Mouse (Mus musculus) heart, embryonic 15.5 days (tissue): Measurements from ENCODE around the gene Casp6. TPM values are rescaled to one million over a fixed set of nuclear protein-coding genes. Genes with fewer than 3 reads are reported as not detected.

Experiments
- ATAC-seq: fragments of 200-750 bp; cut with Nextera tagmentation; replicated peaks from 2 replicates; pipeline ENCODE4 v1.8.0; 2017; ENCODE audit warnings: low read depth, moderate TSS enrichment; ENCODE audit not compliant: insufficient number of reproducible peaks, insufficient read depth, low FRiP score
- H3K27ac ChIP-seq: fragments of 300-500 bp; sonication (generic); 2 replicates; pipeline ENCODE4 v1.5.1; 2015; ENCODE audit warnings: mild to moderate bottlenecking, inconsistent platforms
- H3K27me3 ChIP-seq: fragments of 300-500 bp; sonication (generic); 2 replicates; pipeline ENCODE4 v1.6.1; 2015; ENCODE audit warnings: inconsistent platforms
- H3K36me3 ChIP-seq: fragments of 300-500 bp; sonication (generic); 2 replicates; pipeline ENCODE4 v1.6.1; 2015; ENCODE audit warnings: mild to moderate bottlenecking, inconsistent platforms
- H3K4me1 ChIP-seq: fragments of 300-500 bp; sonication (generic); replicated peaks from 2 replicates; pipeline ENCODE4 v1.6.1; 2015; ENCODE audit warnings: inconsistent platforms
- H3K4me2 ChIP-seq: fragments of 300-500 bp; sonication (generic); 2 replicates; pipeline ENCODE4 v1.6.1; 2015; ENCODE audit warnings: inconsistent platforms, mild to moderate bottlenecking, moderate library complexity
- H3K4me3 ChIP-seq: fragments of 300-500 bp; sonication (generic); 2 replicates; pipeline ENCODE4 v1.5.1; 2015; ENCODE audit warnings: mild to moderate bottlenecking, inconsistent platforms
- H3K9ac ChIP-seq: fragments of 300-500 bp; sonication (generic); 2 replicates; pipeline ENCODE4 v1.6.1; 2015; ENCODE audit warnings: mild to moderate bottlenecking, inconsistent platforms
- H3K9me3 ChIP-seq: fragments of 300-500 bp; sonication (generic); replicated peaks from 2 replicates; pipeline ENCODE4 v1.6.1; 2016; ENCODE audit warnings: inconsistent platforms
- WGBS: fragments of 180-500 bp; shearing (Covaris S2); methylation state at CpG from one replicate; pipeline ENCODE4 v1.1.7; 2015; ENCODE audit warnings: mixed read lengths; 5-methylcytosine and 5-hydroxymethylcytosine counted together
- polyA plus RNA-seq: library from polyadenylated mRNA; unstranded; fragments of >200 nt; fragmentation: Nextera tagmentation; extraction: Ambion mirVana; gene quantifications from 2 replicates; pipeline ENCODE4 v1.2.1, GENCODE M21; 2015

Casp6 gene
- polyA plus RNA-seq, 1 experiment from 2014 or later, result 58.7 TPM

DNA sequence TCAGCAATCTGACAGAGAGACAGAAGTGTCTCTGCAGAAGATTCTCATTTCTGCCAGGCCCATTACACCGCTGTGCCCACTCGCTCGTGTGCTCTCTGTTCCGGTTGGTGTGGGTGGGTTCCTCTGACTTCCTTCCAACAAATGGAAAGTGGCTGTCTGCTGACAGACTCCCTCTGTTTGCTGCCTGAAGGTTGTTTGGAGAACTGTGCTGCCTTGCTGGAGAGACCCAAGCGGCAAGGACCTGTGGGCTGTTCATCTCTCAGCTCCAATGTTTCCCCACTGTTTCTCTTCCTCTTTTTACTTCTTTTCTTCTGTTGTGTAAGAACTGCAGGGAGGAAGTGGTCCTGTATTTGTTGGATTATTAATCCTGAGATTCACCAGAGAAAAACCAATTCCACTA lies 47.1 kb downstream of the Casp6 start:
- H3K9me3 ChIP-seq, result no peaks in the 10 kb centered on the region
- no peaks in the 10 kb centered on the region for H3K27me3 ChIP-seq
- no peaks in the 10 kb centered on the region for H3K4me1 ChIP-seq
- no peak overlapping the region for H3K9ac ChIP-seq
- no peak overlapping the region for H3K4me2 ChIP-seq
- no peak overlapping the region for H3K27ac ChIP-seq
- H3K4me3 ChIP-seq, result no peak overlapping the region
- 75% methylated on average over 5 of the region's 5 CpGs for WGBS
- no peaks in the 10 kb centered on the region for H3K36me3 ChIP-seq
- no peak for ATAC-seq

DNA sequence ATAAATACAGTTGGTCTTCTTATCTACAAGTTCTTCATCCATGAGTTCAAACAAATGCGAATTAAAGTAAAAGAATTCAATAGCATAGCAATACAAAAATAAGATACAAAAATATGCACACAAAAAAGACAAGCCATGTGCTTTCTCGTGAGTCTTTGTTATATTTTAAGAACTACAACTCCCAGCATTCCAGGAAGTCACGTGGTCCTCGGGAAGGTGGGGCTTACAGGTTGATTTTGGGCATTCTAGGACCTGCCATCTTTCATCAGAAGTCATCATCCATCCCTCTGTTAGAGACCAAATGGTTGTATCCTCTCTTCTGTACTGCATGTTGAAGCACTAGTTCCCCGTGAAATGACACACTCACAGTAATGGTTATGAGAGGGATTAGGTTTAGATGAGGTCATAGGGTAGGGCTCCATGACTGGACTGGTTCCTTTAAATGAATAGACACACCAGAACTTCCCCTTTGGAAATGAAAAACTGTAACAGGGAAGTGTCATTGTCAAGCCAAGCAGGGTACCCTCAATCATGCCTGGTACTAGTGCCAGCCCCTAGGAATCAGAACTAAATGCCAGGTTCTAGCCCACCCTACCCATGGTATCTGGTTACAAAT lies 48.0 kb downstream of the Casp6 start:
- H3K27me3 ChIP-seq, result no peaks in the 10 kb centered on the region
- ATAC-seq, result no peak
- H3K4me1 ChIP-seq, result no peaks in the 10 kb centered on the region
- no peak overlapping the region for H3K9ac ChIP-seq
- no peak overlapping the region for H3K27ac ChIP-seq
- no peaks in the 10 kb centered on the region for H3K9me3 ChIP-seq
- no peak overlapping the region for H3K4me2 ChIP-seq
- WGBS, result 76% methylated on average over 5 of the region's 5 CpGs
- H3K36me3 ChIP-seq, result no peaks in the 10 kb centered on the region
- no peak overlapping the region for H3K4me3 ChIP-seq

DNA sequence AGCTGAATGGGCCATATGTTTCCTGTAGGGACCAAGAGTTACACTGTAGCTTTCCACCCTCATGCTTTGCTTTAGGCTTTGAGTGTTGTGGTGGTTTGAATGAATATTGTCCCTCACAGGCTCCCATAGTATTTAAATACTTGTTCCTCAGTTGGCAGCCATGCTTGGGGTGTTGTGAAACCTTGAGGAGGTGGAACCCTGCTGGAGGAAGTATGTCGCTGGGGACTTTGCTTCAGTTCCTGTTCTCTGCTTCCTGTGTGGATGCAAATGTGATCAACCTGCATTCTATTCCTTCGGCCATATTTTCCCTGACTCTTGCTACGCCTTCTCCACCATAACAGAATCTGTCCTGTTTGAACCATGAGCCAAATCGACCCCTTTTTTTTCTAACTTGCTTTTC lies 52.1 kb downstream of the Casp6 start:
- H3K4me2 ChIP-seq, result no peak overlapping the region

DNA sequence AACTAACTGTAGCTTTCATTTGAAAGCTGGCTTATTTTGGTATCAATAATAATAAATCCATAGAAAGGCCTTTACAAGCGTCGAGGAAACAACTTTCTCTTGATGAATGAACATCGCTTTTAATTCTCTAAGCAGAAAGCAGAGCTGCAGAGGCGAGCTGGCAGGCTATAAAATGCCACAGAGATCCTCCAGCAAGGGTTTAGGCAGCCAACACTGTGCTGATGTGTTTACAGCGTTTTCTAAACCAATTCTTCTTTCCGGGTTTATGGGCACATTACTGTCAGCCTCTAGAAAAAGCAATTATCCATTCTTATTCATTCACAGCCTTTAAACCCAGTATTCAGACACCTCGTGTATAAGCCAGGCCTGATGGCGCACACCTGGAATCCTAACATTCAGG lies 61.3 kb downstream of the Casp6 start:
- Histone ChIP-seq H3K4me1 (no peaks in the 10 kb centered on the region), H3K4me3 (no peak overlapping the region), H3K9ac (no peak overlapping the region), H3K27ac (no peak overlapping the region), H3K9me3 (no peaks in the 10 kb centered on the region), H3K4me2 (no peak overlapping the region), H3K36me3 (no peaks in the 10 kb centered on the region), H3K27me3 (peaks cover 1% of the 10 kb centered on the region; the same call in 1 of the 2 replicates)
- no peak for ATAC-seq
- WGBS, result 82% methylated on average over 8 of the region's 8 CpGs

More for the DNA sequence above, 52.1 kb downstream of the Casp6 start:
- Histone ChIP-seq H3K9me3 (no peaks in the 10 kb centered on the region), H3K27ac (no peak overlapping the region), H3K4me3 (no peak overlapping the region), H3K4me1 (no peaks in the 10 kb centered on the region), H3K36me3 (no peaks in the 10 kb centered on the region), H3K27me3 (no peaks in the 10 kb centered on the region), H3K9ac (no peak overlapping the region)
- no peak for ATAC-seq
- 83% methylated on average over 4 of the region's 4 CpGs for WGBS

Other genes starting within 250 kb of the Casp6 start
- gene Egf, start 146.1 kb upstream of the Casp6 start, polyA plus RNA-seq, result 2.3 TPM in 2 replicates
- not detected in 2 replicates for gene Lrit3, start 97.4 kb upstream of the Casp6 start, polyA plus RNA-seq
- gene Rrh, start 78.8 kb upstream of the Casp6 start, polyA plus RNA-seq, result not detected in 2 replicates
- gene Gar1, start 70.0 kb upstream of the Casp6 start, polyA plus RNA-seq, result 37.0 and 42.1 TPM in 2 replicates
- gene Cfi, start 65.5 kb upstream of the Casp6 start, polyA plus RNA-seq, result 2.2 and 3.7 TPM in 2 replicates
- gene Pla2g12a, start 22.8 kb upstream of the Casp6 start, polyA plus RNA-seq, result 53.2 and 58.0 TPM in 2 replicates
- 4.4 and 9.4 TPM in 2 replicates for gene Mcub, start 68.8 kb downstream of the Casp6 start, polyA plus RNA-seq
- gene Sec24b, start 160.1 kb downstream of the Casp6 start, polyA plus RNA-seq, result 19.3 and 28.9 TPM in 2 replicates
- 1.3 and 2.5 TPM in 2 replicates for gene Col25a1, start 230.1 kb downstream of the Casp6 start, polyA plus RNA-seq